Mouse (Mus musculus) kidney, postnatal 25 days (tissue): Measurements from ENCODE around the gene Thap3.

Experiments
- DNase-seq, 2 experiments: peaks; one replicate each; pipeline ENCODE4 v3.0.0; 2021; ENCODE audit warnings: mixed read lengths in 2 of 2

Gene Thap3

GRCm38 (mm10) chr4:151981363-151981762, 7.4 kb downstream of the Thap3 start:
- peak; percentile 75 to 80 for DNase-seq

DNA sequence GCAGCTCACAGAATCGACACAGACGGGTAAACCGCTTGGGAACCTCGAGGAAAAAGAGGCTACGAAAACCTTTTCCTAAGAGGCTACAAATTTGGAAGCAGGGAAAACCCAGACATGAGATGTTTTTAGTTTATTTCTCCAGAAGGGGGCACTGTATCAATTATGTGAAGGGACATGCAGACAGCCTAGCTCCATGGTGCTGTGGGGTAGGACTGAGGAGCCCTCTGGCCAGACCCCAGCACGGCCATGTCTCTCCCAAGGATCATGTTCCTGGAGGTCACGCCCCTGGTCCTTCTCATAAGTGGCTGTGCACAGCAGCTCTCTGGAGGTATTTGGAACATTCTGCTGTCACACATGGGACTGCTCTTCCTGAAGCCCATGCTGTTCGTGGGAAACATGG, 8.1 kb downstream of the Thap3 start:
- peak in 1 of 2 experiments; percentile 37 for DNase-seq

DNA sequence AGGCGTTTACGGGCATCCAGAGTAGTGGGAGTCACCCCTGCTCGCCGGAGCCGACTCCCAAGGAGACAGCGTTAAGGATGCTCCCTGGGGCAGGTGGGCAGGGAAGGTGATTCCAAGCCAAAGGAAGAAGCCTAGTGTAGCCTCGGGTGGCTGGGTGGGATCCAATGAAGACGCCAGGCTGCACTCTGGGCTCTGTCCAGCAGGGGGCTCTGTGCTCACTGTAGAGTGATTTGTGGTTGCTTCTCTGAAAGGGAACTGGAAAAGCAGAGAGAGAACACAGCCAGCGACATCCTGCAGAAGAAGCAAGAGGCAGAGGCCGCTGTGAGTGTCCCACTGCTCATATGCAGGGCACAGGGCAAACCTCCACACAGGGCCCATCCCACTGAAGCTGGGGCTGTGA, 11.0 kb downstream of the Thap3 start:
- DNase-seq, result peak; percentile 80 to 92

GRCm38 (mm10) chr4:151975441-151975840, 13.4 kb downstream of the Thap3 start:
- peak; percentile 48 to 71 for DNase-seq

- DNase-seq, result peak in 1 of 2 experiments; percentile 37
These were observed 16.4 kb downstream of the Thap3 start for GRCm38 (mm10) chr4:151972221-151972967.

- DNase-seq, result peak in 1 of 2 experiments; percentile 35
These were observed 20.4 kb downstream of the Thap3 start for GRCm38 (mm10) chr4:151968204-151968921.

DNA sequence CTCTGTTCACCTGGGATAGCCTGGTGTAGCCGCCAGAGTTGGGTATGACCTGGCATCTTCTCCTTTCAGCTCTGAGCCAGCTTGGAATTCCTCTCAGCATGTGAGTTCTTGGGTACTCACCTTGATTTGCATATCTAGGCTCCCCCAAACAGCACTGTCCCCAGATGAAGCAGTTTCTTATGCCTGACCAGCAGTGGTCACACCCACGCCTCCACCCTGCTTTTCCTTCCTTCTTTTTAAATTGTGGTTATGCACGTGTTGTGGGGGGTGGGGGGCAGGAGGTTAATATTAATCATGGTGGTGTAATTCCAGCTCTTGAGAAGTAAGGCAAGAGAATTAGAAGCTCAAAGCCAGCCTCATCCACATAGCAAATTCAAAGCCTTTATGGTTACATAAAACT, 26.0 kb downstream of the Thap3 start:
- peak in 1 of 2 experiments; percentile 31 for DNase-seq

GRCm38 (mm10) chr4:151960513-151960854, 28.3 kb downstream of the Thap3 start:
- DNase-seq, result no peak

DNA sequence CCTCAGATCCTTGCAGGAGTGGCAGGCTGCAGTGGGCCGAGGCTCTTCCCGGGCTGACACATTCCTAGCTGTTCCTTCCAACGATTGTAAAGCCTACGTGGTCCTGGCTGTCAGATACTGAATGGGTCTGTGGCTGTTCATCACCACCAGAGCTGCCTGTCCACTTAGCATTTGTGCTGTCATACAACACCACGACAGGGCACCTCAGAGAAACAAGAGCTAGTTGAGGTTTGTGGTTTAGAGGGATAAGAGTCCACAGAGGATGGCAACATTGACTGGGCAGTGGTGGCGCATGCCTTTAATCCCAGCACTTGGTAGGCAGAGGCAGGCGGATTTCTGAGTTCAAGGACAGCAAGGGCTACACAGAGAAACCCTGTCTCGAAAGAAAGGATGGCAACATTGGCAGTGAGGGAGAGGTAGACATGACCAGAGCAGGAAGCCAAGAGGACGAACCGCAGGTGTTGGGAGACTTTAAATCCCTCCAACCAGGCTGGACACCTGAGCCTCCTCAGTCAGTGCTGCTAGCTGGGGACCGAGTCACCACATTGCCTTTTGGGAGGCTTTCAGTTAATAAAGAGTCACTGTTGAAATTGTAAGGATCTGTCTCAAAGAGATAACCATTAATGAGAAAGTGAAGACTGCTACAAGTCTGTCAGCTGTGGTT, 28.8 kb downstream of the Thap3 start:
- DNase-seq, result peak in 1 of 2 experiments; percentile 30

DNA sequence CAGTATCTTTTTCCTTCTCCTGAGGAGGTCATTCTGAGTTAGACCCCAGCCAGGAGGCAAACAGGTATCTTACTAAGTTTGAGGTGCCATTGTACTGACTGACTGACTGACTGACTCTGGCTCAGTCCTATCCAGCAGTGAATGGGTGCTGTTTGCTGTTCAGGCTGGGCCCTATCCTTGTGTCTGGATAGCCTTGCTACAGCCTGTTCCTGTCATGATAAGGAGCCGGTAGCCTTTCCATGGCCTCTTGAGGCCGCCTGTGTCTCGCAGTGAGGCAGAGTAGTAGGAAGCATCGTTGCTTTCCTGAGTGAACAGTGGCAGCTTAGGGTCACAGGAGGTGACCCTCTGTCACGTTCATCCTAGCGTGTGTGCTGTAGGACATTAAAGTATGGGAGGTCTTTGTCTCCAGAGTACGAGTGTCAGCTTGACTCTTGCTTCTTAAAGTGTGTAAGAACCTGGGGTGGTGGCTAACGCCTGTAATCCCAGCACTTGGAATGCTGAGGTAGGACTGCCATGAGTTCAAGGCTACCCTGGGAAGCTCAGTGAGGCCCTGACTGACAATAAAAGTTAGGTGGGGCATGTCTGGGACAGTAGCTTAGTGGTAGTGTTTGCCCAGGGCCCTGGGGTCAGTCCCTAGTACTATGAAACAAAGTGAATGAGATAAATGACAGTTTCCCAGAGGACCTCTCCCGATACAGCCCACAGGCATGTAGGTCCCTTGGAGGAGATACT, 31.0 kb downstream of the Thap3 start:
- DNase-seq, result peak in 1 of 2 experiments; percentile 14

- DNase-seq, result no peak
These were observed 33.0 kb downstream of the Thap3 start for GRCm38 (mm10) chr4:151955791-151956190.

DNA sequence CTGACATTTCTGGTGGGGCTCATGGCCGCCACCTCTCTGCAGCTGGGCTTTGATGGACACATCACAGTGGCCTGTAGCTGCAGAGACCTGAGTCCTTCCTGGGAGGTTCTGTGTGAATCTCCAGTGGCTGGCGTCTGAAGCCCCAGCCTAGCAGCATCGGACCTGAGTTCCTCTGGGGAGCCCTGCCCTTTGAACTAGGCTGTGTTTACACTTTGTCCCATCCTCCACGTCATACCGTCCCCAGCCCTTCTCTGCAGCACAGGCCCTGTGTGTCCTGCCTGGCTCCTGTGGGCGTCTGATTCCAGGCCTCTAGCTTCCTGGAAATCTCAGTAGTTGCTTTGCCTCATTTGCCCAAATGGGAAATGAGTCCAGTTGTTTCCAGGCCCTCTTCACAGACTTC, 35.6 kb downstream of the Thap3 start:
- DNase-seq, result peak in 1 of 2 experiments; percentile 23

- DNase-seq, result peak in 1 of 2 experiments; percentile 32
These were observed 40.0 kb downstream of the Thap3 start for GRCm38 (mm10) chr4:151948497-151949471.

- no peak for DNase-seq
These were observed 42.6 kb downstream of the Thap3 start for GRCm38 (mm10) chr4:151946211-151946610.

DNA sequence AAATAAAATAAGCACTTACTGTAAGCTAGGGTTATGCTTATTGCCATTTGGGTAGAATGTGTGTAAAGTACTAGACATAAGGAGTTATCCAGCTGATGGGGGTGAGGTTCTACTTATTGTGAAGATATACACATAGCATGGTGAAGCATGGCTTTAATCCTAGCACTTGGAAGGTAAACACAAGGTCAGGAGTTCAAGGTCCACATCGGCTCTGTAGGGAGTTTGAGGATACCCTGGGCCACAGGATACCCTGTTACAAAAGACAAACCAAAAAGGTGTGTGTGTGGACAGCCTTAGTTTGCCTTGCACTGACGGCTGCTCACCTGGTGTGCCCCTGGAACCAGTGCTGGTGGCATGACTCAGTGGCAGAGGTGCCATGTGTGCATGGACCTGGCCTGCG, 50.7 kb downstream of the Thap3 start:
- no peak for DNase-seq

DNA sequence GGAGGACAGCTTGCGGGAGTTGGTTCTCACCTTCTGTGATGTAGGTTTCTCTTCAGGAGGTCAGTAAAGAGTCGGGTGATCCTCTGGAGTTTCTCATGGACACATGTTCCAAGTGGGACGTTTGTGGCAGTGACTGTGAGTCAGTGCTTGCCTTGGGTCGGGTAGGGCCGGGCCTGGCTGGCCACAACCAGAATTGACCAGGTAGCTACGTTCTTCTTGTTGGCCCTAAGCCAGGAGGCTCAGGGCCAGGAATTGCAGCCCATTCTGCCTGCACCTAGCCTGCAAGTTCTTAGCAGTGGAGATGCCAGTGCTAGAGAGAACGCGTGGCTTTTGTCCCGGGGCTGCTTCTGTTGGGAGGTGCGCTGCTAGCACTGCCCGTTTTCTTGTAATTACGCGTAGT, 51.4 kb downstream of the Thap3 start:
- peak; percentile 83 to 92 for DNase-seq

DNA sequence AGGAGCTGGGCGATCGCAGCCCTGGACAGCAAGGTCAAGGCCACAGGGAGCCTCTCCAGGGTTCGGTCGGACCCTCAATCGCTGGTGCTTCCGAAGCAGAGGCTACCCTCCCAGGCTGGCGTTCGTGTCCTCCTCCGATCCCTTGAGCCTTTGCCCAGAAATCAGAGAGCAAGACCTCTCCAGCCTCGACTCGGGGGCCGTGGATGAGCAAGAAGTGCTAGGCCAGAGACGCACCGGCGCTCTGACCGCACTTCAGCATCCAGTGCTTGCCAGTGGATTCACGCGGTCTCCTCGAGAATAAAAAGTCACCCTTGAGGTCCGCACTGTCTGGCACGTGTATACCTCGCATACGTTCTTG, 54.6 kb downstream of the Thap3 start:
- DNase-seq, result no peak

GRCm38 (mm10) chr4:151933505-151934214, 55.1 kb downstream of the Thap3 start, which contains the start of gene Dnajc11:
TSS of gene Dnajc11 (plus strand) at chr4:151933691.
- DNase-seq, result peak; percentile 86 to 95
